Mouse (Mus musculus) testis, adult 2 months (tissue): ENCODE measurements around the gene Hp. TPM values are rescaled to one million over a fixed set of nuclear protein-coding genes. Genes with fewer than 3 reads are reported as not detected.

Source experiments
- H3K27ac ChIP-seq: fragments of 200-500 bp; 2 replicates; pipeline ENCODE4 v1.5.1; 2012; ENCODE audit warnings: low read depth, low read length; ENCODE audit not compliant: control insufficient read depth, insufficient read depth
- H3K27me3 ChIP-seq: fragments of 200-500 bp; 2 replicates; pipeline ENCODE4 v1.6.1; 2012; ENCODE audit warnings: mild to moderate bottlenecking, low read length, moderate library complexity; ENCODE audit not compliant: control insufficient read depth, insufficient read depth
- H3K36me3 ChIP-seq: fragments of 200-500 bp; 2 replicates; pipeline ENCODE4 v1.6.1; 2012; ENCODE audit warnings: mild to moderate bottlenecking, low read length; ENCODE audit not compliant: control insufficient read depth, insufficient read depth
- H3K4me1 ChIP-seq: fragments of 200-500 bp; 2 replicates; pipeline ENCODE4 v1.6.1; 2012; ENCODE audit warnings: low read length; ENCODE audit not compliant: control insufficient read depth, insufficient read depth
- H3K4me3 ChIP-seq: fragments of 200-500 bp; 2 replicates; pipeline ENCODE4 v1.5.1; 2012; ENCODE audit warnings: low read depth, mild to moderate bottlenecking, low read length, moderate library complexity, mixed read lengths; ENCODE audit not compliant: control insufficient read depth
- CTCF ChIP-seq: fragments of 200-500 bp; IDR thresholded peaks from 2 replicates; pipeline ENCODE4 v1.5.1; 2012; ENCODE audit warnings: low read depth, mild to moderate bottlenecking, inconsistent platforms, low read length, moderate library complexity; ENCODE audit not compliant: control insufficient read depth, insufficient read depth, insufficient replicate concordance
- POLR2A ChIP-seq: fragments of 200-500 bp; IDR thresholded peaks from 2 replicates; pipeline ENCODE4 v1.6.1; 2012; ENCODE audit warnings: low read depth, mild to moderate bottlenecking, inconsistent platforms, low read length, moderate library complexity; ENCODE audit not compliant: control insufficient read depth
- polyA plus RNA-seq: library from polyadenylated mRNA; depleted of rRNA; stranded (reverse); fragments of >200 nt; gene quantifications from 2 replicates; pipeline ENCODE4 v1.2.3, GENCODE M21; 2012; rRNA removed

Hp gene
- polyA plus RNA-seq, 1 experiment = 4.6 TPM

GRCm38 (mm10) chr8:109544049-109544448, 34.9 kb downstream of the Hp start:
- no peak for TF ChIP-seq CTCF
- no peak for TF ChIP-seq POLR2A
- H3K4me3 ChIP-seq = no peak overlapping the region
- H3K36me3 ChIP-seq = no peaks in the 10 kb centered on the region; the same call in 1 of the 2 replicates
- H3K27me3 ChIP-seq = no peaks in the 10 kb centered on the region
- no peaks in the 10 kb centered on the region; the same call in 1 of the 2 replicates for H3K4me1 ChIP-seq
- no peak overlapping the region for H3K27ac ChIP-seq

- H3K27ac ChIP-seq = no peak overlapping the region
- no peaks in the 10 kb centered on the region for H3K27me3 ChIP-seq
- no peak for TF ChIP-seq CTCF
- no peak for TF ChIP-seq POLR2A
- H3K4me1 ChIP-seq = no peaks in the 10 kb centered on the region; the same call in 1 of the 2 replicates
- no peaks in the 10 kb centered on the region for H3K36me3 ChIP-seq
- H3K4me3 ChIP-seq = no peak overlapping the region
Observed at GRCm38 (mm10) chr8:109542748-109543519, 36.0 kb downstream of the Hp start.

GRCm38 (mm10) chr8:109542165-109542564, 36.8 kb downstream of the Hp start:
- Histone ChIP-seq H3K4me3 (no peak overlapping the region), H3K4me1 (no peaks in the 10 kb centered on the region; the same call in 1 of the 2 replicates), H3K36me3 (no peaks in the 10 kb centered on the region), H3K27ac (no peak overlapping the region), H3K27me3 (no peaks in the 10 kb centered on the region)
- TF ChIP-seq CTCF = no peak
- TF ChIP-seq POLR2A = no peak

- Histone ChIP-seq H3K27ac (no peak overlapping the region), H3K4me3 (no peak overlapping the region)
Observed at GRCm38 (mm10) chr8:109536703-109537102, 42.3 kb downstream of the Hp start.

GRCm38 (mm10) chr8:109535140-109535990, 43.6 kb downstream of the Hp start:
- Histone ChIP-seq H3K4me3 (no peak overlapping the region), H3K27ac (no peak overlapping the region), H3K36me3 (no peaks in the 10 kb centered on the region), H3K4me1 (peaks cover 2% of the 10 kb centered on the region; the same call in 1 of the 2 replicates), H3K27me3 (no peaks in the 10 kb centered on the region)
- TF ChIP-seq CTCF (peak; percentile 20; the same call in 1 of the 2 replicates), POLR2A (no peak)

More at GRCm38 (mm10) chr8:109536703-109537102, 42.3 kb downstream of the Hp start:
- Histone ChIP-seq H3K27me3 (no peaks in the 10 kb centered on the region), H3K4me1 (peaks cover 2% of the 10 kb centered on the region; the same call in 1 of the 2 replicates), H3K36me3 (no peaks in the 10 kb centered on the region)
- TF ChIP-seq CTCF = peak; percentile 79
- no peak for TF ChIP-seq POLR2A

Other genes with a start within 250 kb of the Hp start
- 108 TPM in 2 replicates for gene Pmfbp1, start 85.1 kb downstream of the Hp start, polyA plus RNA-seq
- gene Dhx38, start 13.3 kb downstream of the Hp start, polyA plus RNA-seq = 20.3 and 20.7 TPM in 2 replicates
- gene Txnl4b, start 13.3 kb downstream of the Hp start, polyA plus RNA-seq = 36.0 and 41.4 TPM in 2 replicates
- gene Dhodh, start 29.5 kb upstream of the Hp start, polyA plus RNA-seq = 5.6 and 6.4 TPM in 2 replicates
- gene Pkd1l3, start 35.3 kb upstream of the Hp start, polyA plus RNA-seq = 35.9 and 41.3 TPM in 2 replicates
- 25.7 and 31.8 TPM in 2 replicates for gene Ist1, start 114.1 kb upstream of the Hp start, polyA plus RNA-seq
- 75.7 and 82.1 TPM in 2 replicates for gene Zfp821, start 126.4 kb upstream of the Hp start, polyA plus RNA-seq
- gene Atxn1l, start 158.6 kb upstream of the Hp start, polyA plus RNA-seq = 32.9 and 35.6 TPM in 2 replicates
- 19.3 and 20.1 TPM in 2 replicates for gene Ap1g1, start 199.4 kb upstream of the Hp start, polyA plus RNA-seq